Mouse (Mus musculus) urinary bladder, adult 2 months (tissue): ENCODE measurements around the gene Gm28042. TPM values are rescaled to one million over a fixed set of nuclear protein-coding genes. Genes with fewer than 3 reads are reported as not detected.

Experiments
- polyA plus RNA-seq: library from polyadenylated mRNA; depleted of rRNA; stranded (reverse); fragments of >200 nt; gene quantifications from 2 replicates; pipeline ENCODE4 v1.2.3, GENCODE M21; 2012; rRNA removed

Gm28042 gene
- polyA plus RNA-seq, 1 experiment, result 3.9 TPM

Other genes starting within 250 kb of the Gm28042 start
- 12.0 and 13.7 TPM in 2 replicates for gene Rpap1, start 240.0 kb upstream of the Gm28042 start, polyA plus RNA-seq
- gene Tyro3, start 229.8 kb upstream of the Gm28042 start, polyA plus RNA-seq, result 30.0 and 38.1 TPM in 2 replicates
- gene Mga, start 130.3 kb upstream of the Gm28042 start, polyA plus RNA-seq, result 12.9 and 15.1 TPM in 2 replicates
- gene Mapkbp1, start 54.8 kb upstream of the Gm28042 start, polyA plus RNA-seq, result 15.9 and 19.5 TPM in 2 replicates
- 5.5 and 6.2 TPM in 2 replicates for gene Jmjd7, start within 50 bp of the Gm28042 start, polyA plus RNA-seq
- 4.5 and 4.6 TPM in 2 replicates for gene Pla2g4b, start 5.9 kb downstream of the Gm28042 start, polyA plus RNA-seq
- 142 and 166 TPM in 2 replicates for gene Ehd4, start 127.1 kb downstream of the Gm28042 start, polyA plus RNA-seq
- gene Pla2g4e, start 217.8 kb downstream of the Gm28042 start, polyA plus RNA-seq, result 0.72 and 0.80 TPM in 2 replicates